Mouse (Mus musculus): ENCODE measurements around the gene Slc25a38.

DNA sequence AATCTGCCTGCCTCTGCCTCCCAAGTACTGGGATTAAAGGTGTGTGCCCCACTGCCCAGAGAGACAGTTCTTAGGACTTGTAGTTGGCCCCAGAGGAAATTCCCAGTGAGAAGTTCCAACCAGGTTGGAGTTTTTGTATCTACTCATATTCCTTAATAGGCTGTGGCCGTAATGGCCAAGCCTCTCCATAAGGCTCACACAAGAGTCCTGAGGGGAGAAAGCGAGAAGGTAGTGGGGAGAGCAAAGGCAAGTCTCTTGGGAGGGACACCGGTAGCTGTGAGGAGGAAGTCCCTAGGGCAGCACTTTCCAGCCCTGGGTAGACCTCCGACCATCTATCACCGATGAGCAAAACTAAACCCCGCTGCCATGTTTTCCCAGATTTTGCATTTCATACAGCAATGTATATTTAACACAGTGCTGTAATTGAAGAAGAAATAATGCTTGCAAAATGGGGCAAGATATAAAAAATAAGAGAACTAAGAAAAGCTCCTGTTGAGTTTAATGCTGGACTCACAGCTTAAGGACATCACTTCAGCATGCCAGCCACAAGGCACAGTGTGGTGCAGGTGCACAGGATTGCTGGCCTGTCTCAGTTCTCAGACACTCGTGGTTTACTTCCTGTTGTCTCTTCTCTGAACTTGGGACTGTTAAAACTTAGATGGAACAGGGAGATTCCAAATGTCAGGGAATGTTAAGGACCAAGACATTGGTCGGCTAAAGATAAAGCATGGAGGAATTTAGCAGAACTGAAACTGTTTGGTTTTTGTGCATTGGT, 23.0 kb downstream of the Slc25a38 start:
- TF ChIP-seq EP300 (optimal IDR thresholded peaks at IDR 0.05) (no peak), CTCF (IDR thresholded peaks at IDR 0.05; ENCODE audit: low read depth) (no peak)

Measured in stomach, postnatal 0 days (tissue).